Mouse (Mus musculus): ENCODE measurements at regions not wholly inside any gene's neighbourhood (a gene's known extent, or its start where the extent isn't known, plus 50 kb on each side); places are given as distances from the start of the nearest gene placed in this dataset.

GRCm38 (mm10) chrX:47726285-47726684, 166.5 kb downstream of the Smarca1 start:
- no peak for DNase-seq

GRCm38 (mm10) chrX:47703080-47703479, 189.7 kb downstream of the Smarca1 start:
- peak; percentile 3 for DNase-seq

GRCm38 (mm10) chrX:47668778-47669177, 224.0 kb downstream of the Smarca1 start:
- DNase-seq: no peak

- no peak for DNase-seq
These were observed 246.3 kb downstream of the Smarca1 start for GRCm38 (mm10) chrX:47646523-47646922.

GRCm38 (mm10) chrX:47641191-47641590, 251.6 kb downstream of the Smarca1 start:
- no peak for DNase-seq

- no peak for DNase-seq
These were observed 253.9 kb downstream of the Smarca1 start for GRCm38 (mm10) chrX:47638831-47639316.

GRCm38 (mm10) chrX:47622881-47623613, 269.7 kb downstream of the Smarca1 start:
- DNase-seq: no peak

- no peak for DNase-seq
These were observed 280.4 kb downstream of the Smarca1 start for GRCm38 (mm10) chrX:47612364-47612763.

Data from embryo, embryonic 11 days (tissue).